Mouse (Mus musculus) lung, postnatal 0 days (tissue): ENCODE results near the gene Ccdc181.

ENCODE experiments used
- CTCF ChIP-seq: IDR thresholded peaks from 2 replicates; pipeline ENCODE4 v1.5.1; 2016; ENCODE audit warnings: antibody characterized with exemption, mild to moderate bottlenecking
- EP300 ChIP-seq: IDR thresholded peaks from 2 replicates; pipeline ENCODE4 v1.6.1; 2016; ENCODE audit warnings: antibody characterized with exemption, mild to moderate bottlenecking, control low read depth

DNA sequence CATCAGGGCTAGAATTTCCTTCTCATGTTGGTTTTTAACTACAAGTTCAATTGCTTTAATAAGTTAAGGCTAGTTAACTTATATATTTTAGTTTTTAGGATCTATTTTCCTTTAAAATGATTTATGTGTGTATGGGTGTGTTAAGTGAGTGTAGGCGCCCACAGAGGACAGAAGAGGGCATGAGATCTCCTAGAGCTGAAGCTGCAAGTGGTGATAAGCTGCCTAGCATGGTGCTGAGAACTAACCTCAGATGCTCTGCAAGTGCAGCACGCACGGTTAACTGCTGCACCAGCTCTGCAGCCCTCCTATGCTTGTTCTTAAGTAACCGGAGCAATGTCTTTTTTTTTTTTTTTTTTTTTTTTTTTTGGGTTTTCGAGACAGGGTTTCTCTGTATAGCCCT is 21.1 kb downstream of the Ccdc181 start:
- no peak for TF ChIP-seq CTCF
- no peak for TF ChIP-seq EP300
